Mouse (Mus musculus) lung, postnatal 0 days (tissue): ENCODE results near the gene Phactr1. TPM values are rescaled to one million over a fixed set of nuclear protein-coding genes. Genes with fewer than 3 reads are reported as not detected.

Experiments
- ATAC-seq: fragments of 200-750 bp; cut with Nextera tagmentation; 2 replicates; pipeline ENCODE4 v1.8.0; 2017; ENCODE audit warnings: moderate library complexity
- DNase-seq: peaks from one replicate; pipeline ENCODE4 v3.0.0-alpha.2; 2016; ENCODE audit warnings: low spot score
- H3K27ac ChIP-seq: fragments of 300-500 bp; sonication (generic); 2 replicates; pipeline ENCODE4 v1.5.1; 2014; ENCODE audit warnings: antibody characterized with exemption, mild to moderate bottlenecking, low read length, mixed read lengths
- H3K27me3 ChIP-seq: fragments of 300-500 bp; sonication (generic); replicated peaks from 2 replicates; pipeline ENCODE4 v1.6.1; 2014; ENCODE audit warnings: low read length, mixed read lengths; ENCODE audit not compliant: insufficient read depth
- H3K36me3 ChIP-seq: fragments of 300-500 bp; sonication (generic); 2 replicates; pipeline ENCODE4 v1.6.1; 2014; ENCODE audit warnings: low read length, mixed read lengths; ENCODE audit not compliant: insufficient read depth
- H3K4me1 ChIP-seq: fragments of 300-500 bp; sonication (generic); 2 replicates; pipeline ENCODE4 v1.6.1; 2014; ENCODE audit warnings: antibody characterized with exemption, low read depth, low read length, mixed read lengths; ENCODE audit not compliant: insufficient read depth
- H3K4me2 ChIP-seq: fragments of 300-500 bp; sonication (generic); replicated peaks from 2 replicates; pipeline ENCODE4 v1.6.1; 2014; ENCODE audit warnings: low read depth, mild to moderate bottlenecking, low read length, moderate library complexity, mixed read lengths
- H3K4me3 ChIP-seq: fragments of 300-500 bp; sonication (generic); 2 replicates; pipeline ENCODE4 v1.5.1; 2014; ENCODE audit warnings: low read depth, low read length
- H3K9ac ChIP-seq: fragments of 300-500 bp; sonication (generic); replicated peaks from 2 replicates; pipeline ENCODE4 v1.6.1; 2014; ENCODE audit warnings: low read depth, mild to moderate bottlenecking
- H3K9me3 ChIP-seq: fragments of 300-500 bp; sonication (generic); 2 replicates; pipeline ENCODE4 v1.6.1; 2016; ENCODE audit warnings: low read length, mixed read lengths
- CTCF ChIP-seq: IDR thresholded peaks from 2 replicates; pipeline ENCODE4 v1.5.1; 2016; ENCODE audit warnings: antibody characterized with exemption, mild to moderate bottlenecking
- EP300 ChIP-seq: IDR thresholded peaks from 2 replicates; pipeline ENCODE4 v1.6.1; 2016; ENCODE audit warnings: antibody characterized with exemption, mild to moderate bottlenecking, control low read depth
- WGBS: fragments of 180-500 bp; shearing (Covaris S2); extraction: QIAGEN DNeasy Blood & Tissue Kit; methylation state at CpG from one replicate; pipeline ENCODE4 v1.1.7; 2014; 5-methylcytosine and 5-hydroxymethylcytosine counted together
- polyA plus RNA-seq: library from polyadenylated mRNA; unstranded; fragments of >200 nt; fragmentation: Nextera tagmentation; extraction: Ambion mirVana; gene quantifications from 2 replicates; pipeline ENCODE4 v1.2.1, GENCODE M21; 2015

The Phactr1 gene
- polyA plus RNA-seq, 1 experiment from 2014 or later: 31.4 TPM

DNA sequence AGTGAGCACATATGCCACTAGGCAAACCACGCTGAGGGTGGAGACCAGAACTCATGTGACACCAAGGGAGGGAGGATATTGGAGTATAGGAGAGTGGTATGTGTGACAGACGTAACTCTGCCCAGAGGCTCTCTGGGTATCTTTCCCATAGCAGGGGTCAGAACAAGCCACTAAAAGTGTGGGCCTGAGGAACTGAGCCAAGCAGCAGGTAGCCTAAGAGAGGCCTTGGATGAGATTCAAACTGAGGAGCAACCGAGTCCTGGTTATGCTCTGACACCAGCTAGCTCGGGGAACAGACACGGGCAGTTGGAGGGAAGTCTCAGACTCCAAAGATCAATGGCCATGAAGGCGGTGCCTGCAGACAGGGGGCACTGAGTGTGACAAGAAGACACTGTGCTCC, 395.0 kb downstream of the Phactr1 start:
- Histone ChIP-seq H3K27me3 (no peaks in the 10 kb centered on the region), H3K9ac (no peak overlapping the region), H3K36me3 (no peaks in the 10 kb centered on the region; the same call in 1 of the 2 replicates), H3K4me3 (no peak overlapping the region), H3K27ac (no peak overlapping the region), H3K4me2 (no peak overlapping the region), H3K9me3 (no peaks in the 10 kb centered on the region), H3K4me1 (no peaks in the 10 kb centered on the region)
- ATAC-seq (no peak), DNase-seq (no peak)
- no peak for TF ChIP-seq EP300
- TF ChIP-seq CTCF: no peak
- 70% methylated on average over 6 of the region's 6 CpGs for WGBS

DNA sequence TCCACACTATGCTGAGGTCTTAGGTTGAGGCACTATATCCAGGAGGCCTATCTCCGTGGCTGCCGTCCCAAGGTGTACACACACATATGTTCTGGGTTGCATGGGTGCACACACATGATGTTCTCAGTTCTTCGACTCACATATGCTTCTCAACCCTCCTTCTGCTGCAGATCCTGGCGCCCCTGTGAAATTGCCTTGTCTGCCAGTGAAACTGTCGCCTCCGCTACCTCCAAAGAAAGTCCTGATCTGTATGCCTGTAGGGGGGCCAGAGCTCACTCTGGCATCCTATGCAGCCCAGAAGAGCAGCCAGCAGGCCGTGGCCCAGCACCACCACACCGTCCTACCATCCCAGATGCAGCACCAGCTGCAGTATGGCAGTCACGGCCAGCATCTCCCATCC, 397.1 kb downstream of the Phactr1 start:
- 86% methylated on average over 9 of the region's 9 CpGs for WGBS

DNA sequence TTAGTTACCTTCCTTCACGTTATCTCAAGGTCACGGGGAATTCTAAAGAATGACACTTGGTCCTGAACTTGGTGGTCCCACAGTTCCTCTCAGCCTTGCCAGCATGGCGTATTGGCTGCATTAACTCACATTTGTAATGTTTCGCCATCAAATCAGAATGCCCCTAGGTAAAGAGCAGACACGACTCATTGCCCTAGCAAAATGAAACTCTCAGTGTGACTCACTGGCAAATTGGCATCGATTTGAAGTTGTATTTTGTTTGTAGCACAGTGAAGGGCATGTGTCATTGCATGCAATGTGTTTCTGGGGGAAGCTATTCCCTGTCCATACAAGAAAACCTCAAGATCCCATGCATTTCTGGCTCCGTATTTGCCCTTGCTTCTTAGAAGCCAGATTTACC, 404.8 kb downstream of the Phactr1 start:
- Histone ChIP-seq H3K4me2 (no peak overlapping the region), H3K9me3 (no peaks in the 10 kb centered on the region), H3K9ac (no peak overlapping the region), H3K27me3 (no peaks in the 10 kb centered on the region), H3K4me3 (no peak overlapping the region), H3K36me3 (no peaks in the 10 kb centered on the region), H3K4me1 (no peaks in the 10 kb centered on the region), H3K27ac (no peak overlapping the region)
- WGBS: 87% methylated on average over 7 of the region's 7 CpGs
- ATAC-seq (no peak), DNase-seq (no peak)
- TF ChIP-seq EP300 (no peak), CTCF (no peak)

More for the DNA sequence above, 397.1 kb downstream of the Phactr1 start:
- Histone ChIP-seq H3K4me3 (no peak overlapping the region), H3K9me3 (no peaks in the 10 kb centered on the region), H3K27me3 (no peaks in the 10 kb centered on the region), H3K4me1 (no peaks in the 10 kb centered on the region), H3K9ac (no peak overlapping the region), H3K27ac (no peak overlapping the region), H3K4me2 (no peak overlapping the region), H3K36me3 (no peaks in the 10 kb centered on the region; the same call in 1 of the 2 replicates)
- ATAC-seq (no peak), DNase-seq (no peak)
- no peak for TF ChIP-seq EP300
- no peak for TF ChIP-seq CTCF

DNA sequence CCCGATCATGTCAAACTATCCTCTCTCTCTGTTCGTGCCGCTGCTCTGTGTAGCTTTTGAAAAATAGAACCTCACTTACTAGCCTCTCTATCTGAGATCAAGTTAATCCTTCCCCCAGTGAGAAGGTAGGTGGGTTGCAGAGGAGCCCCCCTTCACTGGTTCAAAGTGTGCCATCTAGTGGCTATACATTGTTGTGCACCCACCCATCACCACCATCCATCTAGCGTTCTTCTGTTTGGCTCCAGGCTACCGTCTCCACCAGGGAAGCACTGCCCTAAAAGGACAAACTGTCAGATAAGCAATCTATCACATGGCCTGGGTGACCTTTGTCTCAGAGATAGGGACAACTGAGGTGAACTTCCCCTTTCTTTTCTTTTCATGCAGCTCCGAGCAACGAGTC, 413.9 kb downstream of the Phactr1 start:
- no peak for TF ChIP-seq EP300
- TF ChIP-seq CTCF: peak; percentile 79
- Histone ChIP-seq H3K4me1 (no peaks in the 10 kb centered on the region), H3K27me3 (no peaks in the 10 kb centered on the region), H3K4me3 (no peak overlapping the region), H3K27ac (no peak overlapping the region), H3K9ac (no peak overlapping the region), H3K9me3 (no peaks in the 10 kb centered on the region), H3K4me2 (no peak overlapping the region), H3K36me3 (no peaks in the 10 kb centered on the region)
- WGBS: 38% methylated on average over 7 of the region's 7 CpGs
- DNase-seq (peak; percentile 37), ATAC-seq (peak; percentile 40)

DNA sequence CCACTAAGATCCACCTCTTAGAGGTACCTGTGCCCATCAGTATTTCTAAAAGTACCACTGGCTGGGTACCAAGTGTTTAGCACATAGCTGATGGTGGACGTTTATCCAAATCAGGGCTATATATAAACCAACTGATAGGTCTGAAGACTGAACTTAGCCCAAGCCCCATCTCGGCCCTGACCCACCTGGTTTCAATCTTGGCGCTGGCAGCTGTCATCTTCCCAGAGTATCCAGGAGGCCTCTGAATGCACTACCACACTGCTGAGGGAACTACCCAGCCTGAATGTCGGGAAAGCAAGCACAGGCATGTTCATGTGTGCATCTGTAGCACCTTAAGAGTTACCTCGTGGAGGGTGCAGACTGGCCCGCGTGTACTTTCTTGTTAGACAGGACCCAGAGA, 422.5 kb downstream of the Phactr1 start:
- no peak overlapping the region for H3K4me2 ChIP-seq
- no peaks in the 10 kb centered on the region for H3K9me3 ChIP-seq
- no peak for TF ChIP-seq CTCF
- no peak for TF ChIP-seq EP300
- no peaks in the 10 kb centered on the region for H3K4me1 ChIP-seq
- ATAC-seq (no peak), DNase-seq (no peak)
- no peak overlapping the region for H3K4me3 ChIP-seq
- H3K27ac ChIP-seq: no peak overlapping the region
- H3K27me3 ChIP-seq: no peaks in the 10 kb centered on the region
- no peaks in the 10 kb centered on the region for H3K36me3 ChIP-seq
- H3K9ac ChIP-seq: no peak overlapping the region
- WGBS: 68% methylated on average over 7 of the region's 7 CpGs

DNA sequence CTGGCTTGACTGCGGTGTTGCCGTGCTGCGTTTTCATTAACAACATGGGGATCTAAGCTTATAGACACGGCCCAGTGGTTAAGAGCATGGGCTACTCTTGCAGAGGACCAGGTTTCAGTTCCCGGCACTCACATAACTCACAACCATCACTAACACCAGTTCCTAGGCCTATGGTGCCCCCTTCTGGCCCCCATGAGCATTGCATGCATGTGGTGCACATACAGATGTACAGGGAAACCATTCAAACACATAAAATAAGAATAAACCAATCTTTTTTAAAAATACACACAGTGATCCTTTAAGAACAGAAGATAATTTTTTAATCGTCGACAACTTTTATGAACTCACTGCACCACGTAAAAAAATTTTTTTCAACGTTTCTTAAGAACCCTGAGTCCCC, 424.1 kb downstream of the Phactr1 start:
- Histone ChIP-seq H3K9me3 (no peaks in the 10 kb centered on the region), H3K27ac (no peak overlapping the region)
- TF ChIP-seq CTCF (0 out of 2 replicates have a peak, but pooled peaks have one; percentile 15), EP300 (no peak)

DNA sequence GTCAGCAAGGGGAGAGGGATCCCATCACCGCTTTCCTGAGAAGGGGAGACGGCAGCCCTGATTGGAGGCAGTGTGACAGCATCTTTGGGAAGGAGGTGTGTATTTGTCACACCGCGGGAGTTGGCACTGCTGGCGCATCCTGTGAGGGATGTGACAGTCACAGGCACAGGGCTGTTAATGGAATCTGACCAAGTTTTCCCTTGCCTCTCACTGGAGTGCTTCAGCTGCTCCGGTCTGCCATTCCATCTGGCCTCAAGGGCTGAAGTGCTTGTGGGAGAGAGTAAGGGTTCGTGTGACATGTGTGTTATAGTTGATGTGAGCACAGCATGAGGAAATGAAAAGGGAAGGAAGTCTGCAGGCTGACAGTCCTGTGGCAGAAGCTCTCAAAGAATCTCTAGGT, 431.9 kb downstream of the Phactr1 start:
- H3K9ac ChIP-seq: no peak overlapping the region
- ATAC-seq (no peak), DNase-seq (no peak)
- TF ChIP-seq CTCF (no peak), EP300 (no peak)
- no peak overlapping the region for H3K4me2 ChIP-seq
- no peaks in the 10 kb centered on the region for H3K36me3 ChIP-seq
- no peaks in the 10 kb centered on the region for H3K4me1 ChIP-seq
- no peaks in the 10 kb centered on the region for H3K27me3 ChIP-seq
- no peak overlapping the region for H3K4me3 ChIP-seq
- no peaks in the 10 kb centered on the region for H3K9me3 ChIP-seq
- 43% methylated on average over 7 of the region's 7 CpGs for WGBS
- H3K27ac ChIP-seq: no peak overlapping the region

More for the DNA sequence above, 424.1 kb downstream of the Phactr1 start:
- Histone ChIP-seq H3K9ac (no peak overlapping the region), H3K4me3 (no peak overlapping the region), H3K4me1 (no peaks in the 10 kb centered on the region), H3K27me3 (no peaks in the 10 kb centered on the region), H3K4me2 (no peak overlapping the region), H3K36me3 (no peaks in the 10 kb centered on the region)
- WGBS: 94% methylated on average over 9 of the region's 9 CpGs
- no peak for ATAC-seq
- DNase-seq: no peak
